Mouse (Mus musculus): ENCODE results near the gene Slc23a3. TPM values are rescaled to one million over a fixed set of nuclear protein-coding genes. Genes with fewer than 3 reads are reported as not detected.

Slc23a3 gene
- polyA plus RNA-seq, 1 experiment from 2014 or later: not detected

Other genes with a start within 250 kb of the Slc23a3 start
- not detected in 2 replicates for gene Fev, start 248.5 kb downstream of the Slc23a3 start, polyA plus RNA-seq (2015; fragmentation: Nextera tagmentation; extraction: Ambion mirVana)
- not detected in 2 replicates for gene Cryba2, start 240.7 kb downstream of the Slc23a3 start, polyA plus RNA-seq (2015; fragmentation: Nextera tagmentation; extraction: Ambion mirVana)
- 0.39 and 0.45 TPM in 2 replicates for gene Cfap65, start 198.3 kb downstream of the Slc23a3 start, polyA plus RNA-seq (2015; fragmentation: Nextera tagmentation; extraction: Ambion mirVana)
- gene Ihh, start 182.2 kb downstream of the Slc23a3 start, polyA plus RNA-seq (2015; fragmentation: Nextera tagmentation; extraction: Ambion mirVana): 0.16 TPM in 2 replicates
- 6.6 and 8.2 TPM in 2 replicates for gene Nhej1, start 8.7 kb downstream of the Slc23a3 start, polyA plus RNA-seq (2015; fragmentation: Nextera tagmentation; extraction: Ambion mirVana)
- gene Cnppd1, start 8.8 kb upstream of the Slc23a3 start, polyA plus RNA-seq (2015; fragmentation: Nextera tagmentation; extraction: Ambion mirVana): 57.1 and 58.5 TPM in 2 replicates
- 91.9 and 102 TPM in 2 replicates for gene Retreg2, start 8.9 kb upstream of the Slc23a3 start, polyA plus RNA-seq (2015; fragmentation: Nextera tagmentation; extraction: Ambion mirVana)
- gene Zfand2b, start 34.8 kb upstream of the Slc23a3 start, polyA plus RNA-seq (2015; fragmentation: Nextera tagmentation; extraction: Ambion mirVana): 41.9 and 47.2 TPM in 2 replicates
- 44.0 and 51.9 TPM in 2 replicates for gene Abcb6, start 46.5 kb upstream of the Slc23a3 start, polyA plus RNA-seq (2015; fragmentation: Nextera tagmentation; extraction: Ambion mirVana)
- 27.2 and 32.7 TPM in 2 replicates for gene Ankzf1, start 58.3 kb upstream of the Slc23a3 start, polyA plus RNA-seq (2015; fragmentation: Nextera tagmentation; extraction: Ambion mirVana)
- 46.4 and 48.8 TPM in 2 replicates for gene Atg9a, start 58.3 kb upstream of the Slc23a3 start, polyA plus RNA-seq (2015; fragmentation: Nextera tagmentation; extraction: Ambion mirVana)
- 20.7 and 22.0 TPM in 2 replicates for gene Glb1l, start 76.9 kb upstream of the Slc23a3 start, polyA plus RNA-seq (2015; fragmentation: Nextera tagmentation; extraction: Ambion mirVana)
- 130 and 151 TPM in 2 replicates for gene Stk16, start 76.9 kb upstream of the Slc23a3 start, polyA plus RNA-seq (2015; fragmentation: Nextera tagmentation; extraction: Ambion mirVana)
- 18.6 and 18.7 TPM in 2 replicates for gene Tuba4a, start 86.0 kb upstream of the Slc23a3 start, polyA plus RNA-seq (2015; fragmentation: Nextera tagmentation; extraction: Ambion mirVana)
- not detected in 2 replicates for gene A630095N17Rik, start 98.2 kb upstream of the Slc23a3 start, polyA plus RNA-seq (2015; fragmentation: Nextera tagmentation; extraction: Ambion mirVana)
- 51.5 and 59.3 TPM in 2 replicates for gene Dnajb2, start 102.5 kb upstream of the Slc23a3 start, polyA plus RNA-seq (2015; fragmentation: Nextera tagmentation; extraction: Ambion mirVana)
- 6.1 and 10.7 TPM in 2 replicates for gene Ptprn, start 130.6 kb upstream of the Slc23a3 start, polyA plus RNA-seq (2015; fragmentation: Nextera tagmentation; extraction: Ambion mirVana)
- gene Resp18, start 144.5 kb upstream of the Slc23a3 start, polyA plus RNA-seq (2015; fragmentation: Nextera tagmentation; extraction: Ambion mirVana): 29.3 and 76.1 TPM in 2 replicates
- 146 and 150 TPM in 2 replicates for gene Dnpep, start 184.1 kb upstream of the Slc23a3 start, polyA plus RNA-seq (2015; fragmentation: Nextera tagmentation; extraction: Ambion mirVana)
- gene Des, start 226.4 kb upstream of the Slc23a3 start, polyA plus RNA-seq (2015; fragmentation: Nextera tagmentation; extraction: Ambion mirVana): 1.2 and 1.5 TPM in 2 replicates
- 10.7 and 12.9 TPM in 2 replicates for gene Speg, start 241.4 kb upstream of the Slc23a3 start, polyA plus RNA-seq (2015; fragmentation: Nextera tagmentation; extraction: Ambion mirVana)

Measured in forebrain, embryonic 16.5 days (tissue).